Mouse (Mus musculus) 416B (cell line): ENCODE measurements around the gene Gm20388.
"Not testable (repeated sequence)": the region's sequence is repeated elsewhere in the genome, so short reads cannot be mapped to it uniquely, and the experiment has no call there.

Experiments used
- DNase-seq: peaks from one replicate; pipeline ENCODE4 v3.0.0; 2011; ENCODE audit warnings: low read depth

Gene Gm20388

GRCm38 (mm10) chr8:120715996-120716680, 805.5 kb downstream of the Gm20388 start:
- DNase-seq, result peak; percentile 82

- DNase-seq, result no peak
Observed at GRCm38 (mm10) chr8:120719586-120720236, 809.1 kb downstream of the Gm20388 start.

GRCm38 (mm10) chr8:120723025-120723424, 812.4 kb downstream of the Gm20388 start:
- no peak for DNase-seq

- DNase-seq, result not testable (repeated sequence)
Observed at GRCm38 (mm10) chr8:120724096-120724495, 813.5 kb downstream of the Gm20388 start.

- peak; percentile 72 for DNase-seq
Observed at GRCm38 (mm10) chr8:120724816-120725575, 814.4 kb downstream of the Gm20388 start.

GRCm38 (mm10) chr8:120725576-120725950, 814.9 kb downstream of the Gm20388 start:
- no peak for DNase-seq

GRCm38 (mm10) chr8:120726051-120726450, 815.4 kb downstream of the Gm20388 start:
- DNase-seq, result peak; percentile 61

GRCm38 (mm10) chr8:120728488-120729160, 818.0 kb downstream of the Gm20388 start:
- no peak for DNase-seq

GRCm38 (mm10) chr8:120731582-120731981, 820.9 kb downstream of the Gm20388 start:
- DNase-seq, result no peak

GRCm38 (mm10) chr8:120732068-120732467, 821.4 kb downstream of the Gm20388 start:
- DNase-seq, result no peak

- DNase-seq, result no peak
Observed at GRCm38 (mm10) chr8:120735770-120736481, 825.3 kb downstream of the Gm20388 start, which contains the start of gene Irf8. Gene Irf8 (plus strand): TSS chr8:120736358.

- DNase-seq, result no peak
Observed at GRCm38 (mm10) chr8:120736486-120736885, 825.8 kb downstream of the Gm20388 start.

GRCm38 (mm10) chr8:120737166-120737565, 826.5 kb downstream of the Gm20388 start:
- DNase-seq, result no peak

GRCm38 (mm10) chr8:120738771-120739170, 828.1 kb downstream of the Gm20388 start:
- DNase-seq, result no peak

GRCm38 (mm10) chr8:120739526-120739925, 828.9 kb downstream of the Gm20388 start:
- DNase-seq, result no peak

GRCm38 (mm10) chr8:120740579-120740978, 829.9 kb downstream of the Gm20388 start:
- DNase-seq, result no peak

- no peak for DNase-seq
Observed at GRCm38 (mm10) chr8:120741001-120741400, 830.4 kb downstream of the Gm20388 start.

- no peak for DNase-seq
Observed at GRCm38 (mm10) chr8:120741815-120742530, 831.3 kb downstream of the Gm20388 start.

GRCm38 (mm10) chr8:120743149-120743897, 832.7 kb downstream of the Gm20388 start:
- peak; percentile 61 for DNase-seq

GRCm38 (mm10) chr8:120743898-120744290, 833.3 kb downstream of the Gm20388 start:
- peak; percentile 55 for DNase-seq
